Mouse (Mus musculus): ENCODE results near the gene Clec16a. TPM values are rescaled to one million over a fixed set of nuclear protein-coding genes. Genes with fewer than 3 reads are reported as not detected.
A peak's percentile ranks its signal among the peaks of the same experiment; 100 is the strongest.

The Clec16a gene
- polyA plus RNA-seq, 1 experiment from 2014 or later = 27.2 TPM

GRCm38 (mm10) chr16:10785371-10786231 is 240.5 kb downstream of the Clec16a start, which contains the start of gene Socs1:
Socs1 (minus strand) TSS chr16:10785536.
- H3K27ac ChIP-seq (replicated peaks) = peak within 1 kb of the TSS; percentile 90
- peaks cover 53% of the 10 kb centered on the region for H3K4me1 ChIP-seq
- H3K27me3 ChIP-seq (ENCODE audit: low read depth, poor library complexity, severe bottlenecking) = peaks cover 33% of the 10 kb centered on the region
- WGBS = under 1% methylated on average over 59 of the region's 59 CpGs
- no peaks in the 10 kb centered on the region for H3K36me3 ChIP-seq
- peak within 1 kb of the TSS; percentile 77 for H3K4me3 ChIP-seq
- DNase-seq (ENCODE audit: low spot score) = peak; percentile 91
- no peaks in the 10 kb centered on the region for H3K9me3 ChIP-seq (replicated peaks)

- Histone ChIP-seq H3K4me1 (peaks cover 53% of the 10 kb centered on the region), H3K4me3 (peak overlapping the region; percentile 77), H3K36me3 (no peaks in the 10 kb centered on the region), H3K27me3 (ENCODE audit: low read depth, poor library complexity, severe bottlenecking) (peaks cover 35% of the 10 kb centered on the region), H3K9me3 (replicated peaks) (no peaks in the 10 kb centered on the region), H3K27ac (replicated peaks) (peak overlapping the region; percentile 90)
- DNase-seq (ENCODE audit: low spot score) = peak; percentile 86
- 4% methylated on average over 9 of the region's 9 CpGs for WGBS
Observed at GRCm38 (mm10) chr16:10786288-10786687, 241.1 kb downstream of the Clec16a start.

GRCm38 (mm10) chr16:10786782-10787547 is 241.8 kb downstream of the Clec16a start:
- no peaks in the 10 kb centered on the region for H3K9me3 ChIP-seq (replicated peaks)
- H3K4me1 ChIP-seq = peaks cover 50% of the 10 kb centered on the region
- 0 out of 2 replicates have a peak overlapping the region, but pooled peaks have one; percentile 90 for H3K27ac ChIP-seq (replicated peaks)
- peaks cover 35% of the 10 kb centered on the region for H3K27me3 ChIP-seq (ENCODE audit: low read depth, poor library complexity, severe bottlenecking)
- WGBS = 74% methylated on average over 4 of the region's 4 CpGs
- no peak for DNase-seq (ENCODE audit: low spot score)
- H3K4me3 ChIP-seq = 0 out of 2 replicates have a peak overlapping the region, but pooled peaks have one; percentile 77
- no peaks in the 10 kb centered on the region for H3K36me3 ChIP-seq

GRCm38 (mm10) chr16:10787548-10788058 is 242.5 kb downstream of the Clec16a start:
- no peak overlapping the region for H3K4me3 ChIP-seq
- H3K9me3 ChIP-seq (replicated peaks) = no peaks in the 10 kb centered on the region
- no peaks in the 10 kb centered on the region for H3K36me3 ChIP-seq
- H3K4me1 ChIP-seq = peaks cover 43% of the 10 kb centered on the region
- DNase-seq (ENCODE audit: low spot score) = no peak
- H3K27me3 ChIP-seq (ENCODE audit: low read depth, poor library complexity, severe bottlenecking) = peaks cover 30% of the 10 kb centered on the region
- WGBS = 86% methylated on average over 7 of the region's 7 CpGs
- no peak overlapping the region for H3K27ac ChIP-seq (replicated peaks)

GRCm38 (mm10) chr16:10788271-10788670 is 243.1 kb downstream of the Clec16a start, which contains the start of gene Tnp2:
Tnp2 (minus strand) TSS chr16:10788660.
- WGBS = 51% methylated on average over 16 of the region's 16 CpGs
- peaks cover 24% of the 10 kb centered on the region for H3K27me3 ChIP-seq (ENCODE audit: low read depth, poor library complexity, severe bottlenecking)
- no peak within 1 kb of the TSS for H3K27ac ChIP-seq (replicated peaks)
- H3K36me3 ChIP-seq = no peaks in the 10 kb centered on the region
- H3K4me1 ChIP-seq = peaks cover 37% of the 10 kb centered on the region
- no peaks in the 10 kb centered on the region for H3K9me3 ChIP-seq (replicated peaks)
- no peak within 1 kb of the TSS for H3K4me3 ChIP-seq
- no peak for DNase-seq (ENCODE audit: low spot score)

GRCm38 (mm10) chr16:10788866-10789265 is 243.7 kb downstream of the Clec16a start:
- no peaks in the 10 kb centered on the region for H3K9me3 ChIP-seq (replicated peaks)
- peaks cover 18% of the 10 kb centered on the region for H3K27me3 ChIP-seq (ENCODE audit: low read depth, poor library complexity, severe bottlenecking)
- no peaks in the 10 kb centered on the region for H3K36me3 ChIP-seq
- no peak for DNase-seq (ENCODE audit: low spot score)
- WGBS = 58% methylated on average over 4 of the region's 4 CpGs
- peaks cover 35% of the 10 kb centered on the region for H3K4me1 ChIP-seq
- H3K27ac ChIP-seq (replicated peaks) = no peak overlapping the region
- no peak overlapping the region for H3K4me3 ChIP-seq

GRCm38 (mm10) chr16:10790702-10791101 is 245.6 kb downstream of the Clec16a start, which contains the start of gene Prm3:
Prm3 (minus strand) TSS chr16:10790914.
- Histone ChIP-seq H3K27me3 (ENCODE audit: low read depth, poor library complexity, severe bottlenecking) (peaks cover 18% of the 10 kb centered on the region), H3K36me3 (no peaks in the 10 kb centered on the region), H3K9me3 (replicated peaks) (no peaks in the 10 kb centered on the region), H3K27ac (replicated peaks) (no peak within 1 kb of the TSS), H3K4me1 (peaks cover 19% of the 10 kb centered on the region), H3K4me3 (no peak within 1 kb of the TSS)
- 77% methylated on average over 9 of the region's 9 CpGs for WGBS
- no peak for DNase-seq (ENCODE audit: low spot score)

Other genes starting within 250 kb of the Clec16a start
- gene Emp2, start 231.4 kb upstream of the Clec16a start, polyA plus RNA-seq (2016; fragmentation: Nextera tagmentation; extraction: Ambion mirVana) = 3.3 and 4.8 TPM in 2 replicates
- gene Tekt5, start 149.8 kb upstream of the Clec16a start, polyA plus RNA-seq (2016; fragmentation: Nextera tagmentation; extraction: Ambion mirVana) = not detected in 2 replicates
- 73.7 and 80.5 TPM in 2 replicates for gene Nubp1, start 133.4 kb upstream of the Clec16a start, polyA plus RNA-seq (2016; fragmentation: Nextera tagmentation; extraction: Ambion mirVana)
- 22.9 and 27.5 TPM in 2 replicates for gene Tvp23a, start 98.0 kb upstream of the Clec16a start, polyA plus RNA-seq (2016; fragmentation: Nextera tagmentation; extraction: Ambion mirVana)
- 0.16 and 0.22 TPM in 2 replicates for gene Ciita, start 65.3 kb upstream of the Clec16a start, polyA plus RNA-seq (2016; fragmentation: Nextera tagmentation; extraction: Ambion mirVana)
- 15.6 and 17.4 TPM in 2 replicates for gene Dexi, start 2.3 kb upstream of the Clec16a start, polyA plus RNA-seq (2016; fragmentation: Nextera tagmentation; extraction: Ambion mirVana)
- gene Socs1, start 240.2 kb downstream of the Clec16a start, polyA plus RNA-seq (2016; fragmentation: Nextera tagmentation; extraction: Ambion mirVana) = 2.4 and 2.7 TPM in 2 replicates
- not detected in 2 replicates for gene Tnp2, start 243.3 kb downstream of the Clec16a start, polyA plus RNA-seq (2016; fragmentation: Nextera tagmentation; extraction: Ambion mirVana)
- not detected in 2 replicates for gene Prm3, start 245.6 kb downstream of the Clec16a start, polyA plus RNA-seq (2016; fragmentation: Nextera tagmentation; extraction: Ambion mirVana)

Data from midbrain, embryonic 10.5 days (tissue).